Mouse (Mus musculus): ENCODE results near the gene Slc7a11.
A peak's percentile ranks its signal among the peaks of the same experiment; 100 is the strongest.
"Not testable (repeated sequence)": the region's sequence is repeated elsewhere in the genome, so short reads cannot be mapped to it uniquely, and the experiment has no call there.

Slc7a11 gene

GRCm38 (mm10) chr3:50443421-50443916 lies at the start of gene Slc7a11:
Gene Slc7a11, minus strand, starts transcription at chr3:50443614.
- DNase-seq (ENCODE audit: low spot score in 2 of 2), result peak in 1 of 2 experiments; percentile 24

GRCm38 (mm10) chr3:50491678-50492077 lies 48.3 kb upstream of the Slc7a11 start:
- no peak for DNase-seq (ENCODE audit: low spot score in 2 of 2)

- DNase-seq (ENCODE audit: low spot score in 2 of 2), result no peak
Observed at GRCm38 (mm10) chr3:50484076-50484475, 40.7 kb upstream of the Slc7a11 start.

GRCm38 (mm10) chr3:50462223-50462622 lies 18.8 kb upstream of the Slc7a11 start:
- no peak for DNase-seq (ENCODE audit: low spot score in 2 of 2)

- no peak for DNase-seq (ENCODE audit: low spot score in 2 of 2)
Observed at GRCm38 (mm10) chr3:50457136-50457535, 13.7 kb upstream of the Slc7a11 start.

GRCm38 (mm10) chr3:50456564-50456963 lies 13.2 kb upstream of the Slc7a11 start:
- DNase-seq (ENCODE audit: low spot score in 2 of 2), result peak in 1 of 2 experiments; percentile 38

GRCm38 (mm10) chr3:50456023-50456422 lies 12.6 kb upstream of the Slc7a11 start:
- DNase-seq (ENCODE audit: low spot score in 2 of 2), result no peak

- DNase-seq (ENCODE audit: low spot score in 2 of 2), result no peak
Observed at GRCm38 (mm10) chr3:50445050-50445775, 1.8 kb upstream of the Slc7a11 start.

- no peak for DNase-seq (ENCODE audit: low spot score in 2 of 2)
Observed at GRCm38 (mm10) chr3:50443942-50444341, 528 bp upstream of the Slc7a11 start.

- DNase-seq (ENCODE audit: low spot score in 2 of 2), result no peak
Observed at GRCm38 (mm10) chr3:50442341-50443292, 797 bp downstream of the Slc7a11 start.

GRCm38 (mm10) chr3:50441330-50441729 lies 2.1 kb downstream of the Slc7a11 start:
- no peak for DNase-seq (ENCODE audit: low spot score in 2 of 2)

- no peak for DNase-seq (ENCODE audit: low spot score in 2 of 2)
Observed at GRCm38 (mm10) chr3:50440409-50440808, 3.0 kb downstream of the Slc7a11 start.

GRCm38 (mm10) chr3:50439429-50439828 lies 4.0 kb downstream of the Slc7a11 start:
- no peak for DNase-seq (ENCODE audit: low spot score in 2 of 2)

- DNase-seq (ENCODE audit: low spot score in 2 of 2), result no peak
Observed at GRCm38 (mm10) chr3:50438520-50439253, 4.7 kb downstream of the Slc7a11 start.

- DNase-seq (ENCODE audit: low spot score in 2 of 2), result not testable (repeated sequence)
Observed at GRCm38 (mm10) chr3:50438081-50438480, 5.3 kb downstream of the Slc7a11 start.

- not testable (repeated sequence) for DNase-seq (ENCODE audit: low spot score in 2 of 2)
Observed at GRCm38 (mm10) chr3:50436409-50436808, 7.0 kb downstream of the Slc7a11 start.

GRCm38 (mm10) chr3:50433831-50434230 lies 9.6 kb downstream of the Slc7a11 start:
- no peak for DNase-seq (ENCODE audit: low spot score in 2 of 2)

- DNase-seq (ENCODE audit: low spot score in 2 of 2), result no peak
Observed at GRCm38 (mm10) chr3:50430811-50431210, 12.6 kb downstream of the Slc7a11 start.

- DNase-seq (ENCODE audit: low spot score in 2 of 2), result no peak
Observed at GRCm38 (mm10) chr3:50421480-50422277, 21.7 kb downstream of the Slc7a11 start.

GRCm38 (mm10) chr3:50419161-50419560 lies 24.3 kb downstream of the Slc7a11 start:
- no peak for DNase-seq (ENCODE audit: low spot score in 2 of 2)

GRCm38 (mm10) chr3:50406771-50407170 lies 36.6 kb downstream of the Slc7a11 start:
- no peak for DNase-seq (ENCODE audit: low spot score in 2 of 2)

All from urinary bladder, postnatal 36 days (tissue).